In genomic region chr2:146606170-146606569, GRCm38 (mm10) we compare ENCODE assay signal across 15 mouse cellular contexts.
"Had no signal": no experiment of that assay in that cellular context is flagged by ENCODE, and none has a peak within 500 bp of the region (broad histone marks: within the 10 kb centered on the region; RNA-seq: fewer than 3 reads in every experiment).

No protein-coding gene starts in this region.

- H3K4me3 ChIP-seq: layer of hippocampus, adult 2 months; limb, embryonic 12.5 days; liver, embryonic 13.5 days; lung, embryonic 15.5 days; midbrain, embryonic 10.5 days; midbrain, embryonic 15.5 days had no signal

- ATAC-seq: liver, postnatal 0 days; midbrain, embryonic 15.5 days had no signal

- H3K9me3 ChIP-seq: limb, embryonic 12.5 days; liver, embryonic 13.5 days; lung, embryonic 15.5 days; midbrain, embryonic 15.5 days had no signal

- H3K27me3 ChIP-seq: limb, embryonic 12.5 days; liver, embryonic 13.5 days; lung, embryonic 15.5 days; midbrain, embryonic 15.5 days had no signal

- H3K27ac ChIP-seq: layer of hippocampus, adult 2 months; limb, embryonic 12.5 days; liver, embryonic 13.5 days; lung, embryonic 15.5 days; macrophage; midbrain, embryonic 10.5 days; midbrain, embryonic 15.5 days had no signal

- DNase-seq: kidney, adult 11 months; kidney, postnatal 10 days; kidney, postnatal 4 days; liver; liver, embryonic 13.5 days; liver, postnatal 0 days; lung, postnatal 14 days; right cerebral cortex, postnatal 4 days; thymus, postnatal 36 days had no signal

- H3K4me1 ChIP-seq: limb, embryonic 12.5 days; liver, embryonic 13.5 days; lung, embryonic 15.5 days; midbrain, embryonic 10.5 days; midbrain, embryonic 15.5 days had no signal

- H3K9ac ChIP-seq: limb, embryonic 12.5 days; liver, embryonic 13.5 days; liver, postnatal 0 days; lung, embryonic 15.5 days; midbrain, embryonic 15.5 days had no signal

- H3K36me3 ChIP-seq: limb, embryonic 12.5 days; liver, embryonic 13.5 days; lung, embryonic 15.5 days; midbrain, embryonic 10.5 days; midbrain, embryonic 15.5 days had no signal
